Mouse (Mus musculus) urinary bladder, postnatal 10 days (tissue): ENCODE results near the gene Arntl2.

ENCODE experiments used
- DNase-seq: peaks from one replicate; pipeline ENCODE4 v3.0.0; 2022; ENCODE audit warnings: low spot score

Arntl2 gene

GRCm38 (mm10) chr6:146781566-146781965 lies 14.3 kb upstream of the Arntl2 start:
- DNase-seq: no peak

GRCm38 (mm10) chr6:146793527-146793926 lies 2.3 kb upstream of the Arntl2 start:
- no peak for DNase-seq

- no peak for DNase-seq
Observed at GRCm38 (mm10) chr6:146795166-146795923, 510 bp upstream of the Arntl2 start.

- no peak for DNase-seq
Observed at GRCm38 (mm10) chr6:146797446-146797845, 1.6 kb downstream of the Arntl2 start.

- DNase-seq: no peak
Observed at GRCm38 (mm10) chr6:146809991-146810390, 14.1 kb downstream of the Arntl2 start.

GRCm38 (mm10) chr6:146813007-146813406 lies 17.2 kb downstream of the Arntl2 start:
- no peak for DNase-seq

- no peak for DNase-seq
Observed at GRCm38 (mm10) chr6:146820177-146820965, 24.5 kb downstream of the Arntl2 start.

GRCm38 (mm10) chr6:146821958-146822357 lies 26.1 kb downstream of the Arntl2 start:
- no peak for DNase-seq

GRCm38 (mm10) chr6:146824727-146825486 lies 29.1 kb downstream of the Arntl2 start:
- DNase-seq: peak; percentile 20

GRCm38 (mm10) chr6:146825487-146825773 lies 29.6 kb downstream of the Arntl2 start:
- no peak for DNase-seq

- DNase-seq: no peak
Observed at GRCm38 (mm10) chr6:146831320-146831719, 35.5 kb downstream of the Arntl2 start.

- no peak for DNase-seq
Observed at GRCm38 (mm10) chr6:146833485-146834314, 37.8 kb downstream of the Arntl2 start.

- no peak for DNase-seq
Observed at GRCm38 (mm10) chr6:146834342-146834741, 38.5 kb downstream of the Arntl2 start.

GRCm38 (mm10) chr6:146835784-146836183 lies 39.9 kb downstream of the Arntl2 start:
- DNase-seq: no peak

GRCm38 (mm10) chr6:146837316-146837715 lies 41.5 kb downstream of the Arntl2 start:
- DNase-seq: no peak

- DNase-seq: no peak
Observed at GRCm38 (mm10) chr6:146838366-146838765, 42.5 kb downstream of the Arntl2 start.

- DNase-seq: no peak
Observed at GRCm38 (mm10) chr6:146838863-146839262, 43.0 kb downstream of the Arntl2 start.

- DNase-seq: no peak
Observed at GRCm38 (mm10) chr6:146844867-146845266, 49.0 kb downstream of the Arntl2 start.

- no peak for DNase-seq
Observed at GRCm38 (mm10) chr6:146845347-146845746, 49.5 kb downstream of the Arntl2 start.

GRCm38 (mm10) chr6:146845961-146846750 lies 50.3 kb downstream of the Arntl2 start:
- no peak for DNase-seq

GRCm38 (mm10) chr6:146847402-146847801 lies 51.5 kb downstream of the Arntl2 start:
- DNase-seq: no peak
